Mouse (Mus musculus): ENCODE measurements at regions not wholly inside any gene's neighbourhood (a gene's known extent, or its start where the extent isn't known, plus 50 kb on each side); places are given as distances from the start of the nearest gene placed in this dataset.

- DNase-seq (ENCODE audit: low spot score in 2 of 2): no peak
Observed at GRCm38 (mm10) chr1:154076684-154077475, 124.1 kb upstream of the Zfp648 start.

GRCm38 (mm10) chr1:154080505-154081380 lies 120.2 kb upstream of the Zfp648 start:
- no peak for DNase-seq (ENCODE audit: low spot score in 2 of 2)

GRCm38 (mm10) chr1:154086145-154086544 lies 114.8 kb upstream of the Zfp648 start:
- DNase-seq (ENCODE audit: low spot score in 2 of 2): no peak

- DNase-seq (ENCODE audit: low spot score in 2 of 2): no peak
Observed at GRCm38 (mm10) chr1:154089815-154090214, 111.2 kb upstream of the Zfp648 start.

GRCm38 (mm10) chr1:154090521-154091490 lies 110.2 kb upstream of the Zfp648 start:
- no peak for DNase-seq (ENCODE audit: low spot score in 2 of 2)

GRCm38 (mm10) chr1:154093549-154093948 lies 107.4 kb upstream of the Zfp648 start:
- no peak for DNase-seq (ENCODE audit: low spot score in 2 of 2)

GRCm38 (mm10) chr1:154094357-154094756 lies 106.6 kb upstream of the Zfp648 start:
- DNase-seq (ENCODE audit: low spot score in 2 of 2): no peak

- no peak for DNase-seq (ENCODE audit: low spot score in 2 of 2)
Observed at GRCm38 (mm10) chr1:154096113-154096512, 104.9 kb upstream of the Zfp648 start.

GRCm38 (mm10) chr1:154096911-154097310 lies 104.1 kb upstream of the Zfp648 start:
- DNase-seq (ENCODE audit: low spot score in 2 of 2): no peak

GRCm38 (mm10) chr1:154097656-154098055 lies 103.3 kb upstream of the Zfp648 start:
- no peak for DNase-seq (ENCODE audit: low spot score in 2 of 2)

- no peak for DNase-seq (ENCODE audit: low spot score in 2 of 2)
Observed at GRCm38 (mm10) chr1:154100556-154100955, 100.4 kb upstream of the Zfp648 start.

GRCm38 (mm10) chr1:154101433-154101832 lies 99.6 kb upstream of the Zfp648 start:
- DNase-seq (ENCODE audit: low spot score in 2 of 2): no peak

- DNase-seq (ENCODE audit: low spot score in 2 of 2): no peak
Observed at GRCm38 (mm10) chr1:154102191-154102590, 98.8 kb upstream of the Zfp648 start.

- peak; percentile 38 to 59 for DNase-seq (ENCODE audit: low spot score in 2 of 2)
Observed at GRCm38 (mm10) chr1:154102871-154103596, 98.0 kb upstream of the Zfp648 start.

GRCm38 (mm10) chr1:154103597-154103923 lies 97.4 kb upstream of the Zfp648 start:
- DNase-seq (ENCODE audit: low spot score in 2 of 2): no peak

- no peak for DNase-seq (ENCODE audit: low spot score in 2 of 2)
Observed at GRCm38 (mm10) chr1:154104006-154104600, 96.9 kb upstream of the Zfp648 start.

GRCm38 (mm10) chr1:154104779-154105178 lies 96.2 kb upstream of the Zfp648 start:
- no peak for DNase-seq (ENCODE audit: low spot score in 2 of 2)

- DNase-seq (ENCODE audit: low spot score in 2 of 2): no peak
Observed at GRCm38 (mm10) chr1:154112500-154112899, 88.5 kb upstream of the Zfp648 start.

- DNase-seq (ENCODE audit: low spot score in 2 of 2): no peak
Observed at GRCm38 (mm10) chr1:154113291-154114050, 87.5 kb upstream of the Zfp648 start.

- no peak for DNase-seq (ENCODE audit: low spot score in 2 of 2)
Observed at GRCm38 (mm10) chr1:154116188-154116710, 84.7 kb upstream of the Zfp648 start.

Data from cerebellum, postnatal 4 days (tissue).